Mouse (Mus musculus): Measurements from ENCODE around the gene Tas1r2.

DNA sequence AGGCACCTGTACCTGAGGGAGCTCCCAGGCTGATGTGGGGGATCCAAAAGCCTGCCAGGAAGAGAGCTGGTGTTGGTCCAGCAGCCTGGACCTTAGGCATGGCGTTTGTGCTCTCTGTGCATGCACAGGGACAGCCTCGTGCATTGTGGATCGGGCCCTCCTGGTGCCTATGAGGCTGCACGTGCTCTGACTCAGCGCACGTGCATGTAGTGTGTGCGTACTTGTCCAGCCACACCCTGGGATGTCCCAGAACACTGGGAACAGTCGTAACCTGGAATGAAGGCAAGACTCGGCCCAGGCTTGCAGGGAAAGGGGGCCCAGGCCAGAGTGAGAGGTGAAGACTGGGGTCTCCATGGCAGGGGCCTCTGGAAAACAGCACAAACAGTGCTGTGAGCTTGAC, 15.5 kb upstream of the Tas1r2 start:
- TF ChIP-seq POLR2A (IDR thresholded peaks at IDR 0.05; ENCODE audit: low read depth, low read length), result no peak
- no peak for TF ChIP-seq CTCF (IDR thresholded peaks at IDR 0.05; ENCODE audit: borderline replicate concordance, insufficient read depth, low read length)
